Comparison of ENCODE assay signal across 25 mouse cellular contexts in the genomic region with DNA sequence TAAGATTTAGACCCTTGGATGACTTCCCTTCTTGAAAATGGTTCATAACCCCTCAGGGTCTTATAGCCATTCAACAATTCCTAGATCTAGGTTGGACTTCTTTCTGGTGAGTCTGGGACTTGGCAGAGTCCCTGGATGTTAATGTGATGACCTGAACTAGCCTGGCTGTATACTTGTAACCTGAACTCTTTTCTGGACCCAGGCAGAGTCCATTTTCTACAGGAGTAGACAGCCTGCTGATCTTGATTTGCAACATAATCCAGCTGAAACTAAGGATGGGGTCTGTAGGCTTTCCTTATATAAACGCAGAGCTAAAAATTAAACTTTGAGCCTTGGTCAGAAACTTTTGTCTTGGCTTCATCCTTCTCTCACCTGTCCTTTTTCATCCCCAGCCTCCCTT. TPM values are rescaled to one million over a fixed set of nuclear protein-coding genes. Genes with fewer than 3 reads are reported as not detected.
"Had no signal": no experiment of that assay in that cellular context is flagged by ENCODE, and none has a peak within 500 bp of the region (broad histone marks: within the 10 kb centered on the region; RNA-seq: fewer than 3 reads in every experiment).

No protein-coding gene starts in this region.

- H3K27ac ChIP-seq: macrophage; midbrain, embryonic 13.5 days; midbrain, embryonic 15.5 days; neural tube, embryonic 12.5 days; stomach, embryonic 15.5 days; stomach, postnatal 0 days had no signal

- H3K27me3 ChIP-seq: midbrain, embryonic 13.5 days; midbrain, embryonic 15.5 days; neural tube, embryonic 12.5 days; stomach, embryonic 15.5 days had no signal

- H3K9ac ChIP-seq: lung, embryonic 14.5 days; midbrain, embryonic 13.5 days; midbrain, embryonic 15.5 days; neural tube, embryonic 12.5 days; stomach, embryonic 15.5 days had no signal

- H3K36me3 ChIP-seq: midbrain, embryonic 13.5 days; midbrain, embryonic 15.5 days; neural tube, embryonic 12.5 days; stomach, embryonic 15.5 days had no signal

- H3K4me2 ChIP-seq: lung, embryonic 14.5 days; midbrain, embryonic 11.5 days; midbrain, embryonic 13.5 days; midbrain, embryonic 15.5 days; neural tube, embryonic 12.5 days; stomach, embryonic 15.5 days had no signal

- DNase-seq: lung, adult 18-20 months; lung, embryonic 14.5 days; lung, postnatal 10 days; lung, postnatal 36 days; right cerebral cortex, postnatal 14 days; thymus, adult 2 months; thymus, postnatal 25 days; thymus, postnatal 4 days had no signal

- H3K9me3 ChIP-seq: midbrain, embryonic 13.5 days; midbrain, embryonic 15.5 days; neural tube, embryonic 12.5 days; stomach, embryonic 15.5 days had no signal

- ATAC-seq: midbrain, embryonic 13.5 days; midbrain, embryonic 15.5 days had no signal

- H3K4me3 ChIP-seq: megakaryocyte, embryonic 14.5 days; midbrain, embryonic 13.5 days; midbrain, embryonic 15.5 days; neural tube, embryonic 12.5 days; stomach, embryonic 15.5 days had no signal

RNA-seq across cellular contexts. Expression of gene Cyp2d10, which starts 11.6 kb away (rescaled TPM):
- total RNA-seq: megakaryocyte progenitor cell, adult 5-6 weeks; midbrain, postnatal 0 days; monocyte, adult 5-6 weeks; neutrophil, adult 5-6 weeks had no signal
- polyA plus RNA-seq: lung, embryonic 14.5 days; macrophage; midbrain, embryonic 11.5 days; midbrain, embryonic 13.5 days; midbrain, embryonic 15.5 days; midbrain, postnatal 0 days; neural tube, embryonic 12.5 days; neural tube, embryonic 14.5 days; testis, adult 2 months; urinary bladder, adult 2 months had no signal

RNA-seq across cellular contexts. Expression of gene Cyp2d9, which starts 14.6 kb away (rescaled TPM):
- total RNA-seq: megakaryocyte progenitor cell, adult 5-6 weeks; midbrain, postnatal 0 days; monocyte, adult 5-6 weeks; neutrophil, adult 5-6 weeks had no signal
- polyA plus RNA-seq: lung, embryonic 14.5 days; lung, embryonic 16.5 days; macrophage; midbrain, embryonic 11.5 days; midbrain, embryonic 13.5 days; midbrain, embryonic 15.5 days; midbrain, postnatal 0 days; neural tube, embryonic 12.5 days; neural tube, embryonic 14.5 days; spleen, adult 2 months; testis, adult 2 months; urinary bladder, adult 2 months had no signal

RNA-seq across cellular contexts. Expression of gene Cyp2d11, which starts 24.8 kb away (rescaled TPM):
- total RNA-seq: megakaryocyte progenitor cell, adult 5-6 weeks; midbrain, postnatal 0 days; monocyte, adult 5-6 weeks; neutrophil, adult 5-6 weeks had no signal
- polyA plus RNA-seq: lung, embryonic 14.5 days; lung, embryonic 16.5 days; macrophage; midbrain, embryonic 11.5 days; midbrain, embryonic 13.5 days; midbrain, embryonic 15.5 days; midbrain, postnatal 0 days; neural tube, embryonic 12.5 days; neural tube, embryonic 14.5 days; spleen, adult 2 months; stomach, embryonic 15.5 days; stomach, postnatal 0 days; testis, adult 2 months; thymus, adult 2 months; urinary bladder, adult 2 months had no signal

RNA-seq across cellular contexts. Expression of gene Cyp2d22, which starts 38.6 kb away (rescaled TPM):
- polyA plus RNA-seq: macrophage had no signal
